Mouse (Mus musculus) kidney, postnatal 10 days (tissue): ENCODE data around the gene Csde1.

Source experiments
- DNase-seq: peaks from one replicate; pipeline ENCODE4 v3.0.0; 2021; ENCODE audit warnings: mixed read lengths

Csde1 gene

GRCm38 (mm10) chr3:103066927-103067326, 46.7 kb downstream of the Csde1 start:
- DNase-seq = no peak

GRCm38 (mm10) chr3:103068971-103069370, 48.7 kb downstream of the Csde1 start:
- DNase-seq = no peak

GRCm38 (mm10) chr3:103073771-103074170, 53.5 kb downstream of the Csde1 start, which contains the start of gene Ampd1:
Gene Ampd1, plus strand, starts transcription at chr3:103074014.
- DNase-seq = no peak

GRCm38 (mm10) chr3:103075871-103076270, 55.6 kb downstream of the Csde1 start:
- DNase-seq = no peak

- no peak for DNase-seq
Measured at GRCm38 (mm10) chr3:103076476-103076875, 56.2 kb downstream of the Csde1 start.

- no peak for DNase-seq
Measured at GRCm38 (mm10) chr3:103079301-103079700, 59.1 kb downstream of the Csde1 start.

GRCm38 (mm10) chr3:103081051-103081450, 60.8 kb downstream of the Csde1 start:
- no peak for DNase-seq

GRCm38 (mm10) chr3:103081861-103082453, 61.7 kb downstream of the Csde1 start:
- no peak for DNase-seq

GRCm38 (mm10) chr3:103082761-103083160, 62.5 kb downstream of the Csde1 start:
- no peak for DNase-seq

- no peak for DNase-seq
Measured at GRCm38 (mm10) chr3:103085986-103086385, 65.8 kb downstream of the Csde1 start.

- DNase-seq = no peak
Measured at GRCm38 (mm10) chr3:103091753-103092152, 71.5 kb downstream of the Csde1 start.

GRCm38 (mm10) chr3:103098662-103099061, 78.4 kb downstream of the Csde1 start:
- DNase-seq = no peak

GRCm38 (mm10) chr3:103099667-103100066, 79.4 kb downstream of the Csde1 start:
- DNase-seq = no peak

- no peak for DNase-seq
Measured at GRCm38 (mm10) chr3:103100735-103101134, 80.5 kb downstream of the Csde1 start.

GRCm38 (mm10) chr3:103101194-103101593, 81.0 kb downstream of the Csde1 start:
- no peak for DNase-seq

GRCm38 (mm10) chr3:103101909-103102308, 81.7 kb downstream of the Csde1 start:
- DNase-seq = no peak

GRCm38 (mm10) chr3:103102454-103103390, 82.5 kb downstream of the Csde1 start, which contains the start of gene Dennd2c:
Gene Dennd2c, plus strand, starts transcription at chr3:103102604.
- DNase-seq = peak; percentile 97
